Mouse (Mus musculus) liver, embryonic 12.5 days (tissue): ENCODE measurements at regions not wholly inside any gene's neighbourhood (a gene's known extent, or its start where the extent isn't known, plus 50 kb on each side); places are given as distances from the start of the nearest gene placed in this dataset.

Experiments
- ATAC-seq: fragments of 200-750 bp; cut with Nextera tagmentation; 2 replicates; pipeline ENCODE4 v1.8.0; 2017; ENCODE audit warnings: moderate number of reproducible peaks, mild to moderate bottlenecking, moderate library complexity
- H3K27ac ChIP-seq: fragments of 300-500 bp; sonication (generic); 2 replicates; pipeline ENCODE4 v1.5.1; 2016; ENCODE audit warnings: mild to moderate bottlenecking
- H3K27me3 ChIP-seq: fragments of 300-500 bp; sonication (generic); replicated peaks from 2 replicates; pipeline ENCODE4 v1.6.1; 2016; ENCODE audit warnings: mild to moderate bottlenecking, moderate library complexity
- H3K36me3 ChIP-seq: fragments of 300-500 bp; sonication (generic); 2 replicates; pipeline ENCODE4 v1.6.1; 2016; ENCODE audit warnings: mild to moderate bottlenecking, moderate library complexity
- H3K4me1 ChIP-seq: fragments of 300-500 bp; sonication (generic); 2 replicates; pipeline ENCODE4 v1.6.1; 2016
- H3K4me2 ChIP-seq: fragments of 300-500 bp; sonication (generic); 2 replicates; pipeline ENCODE4 v1.6.1; 2016; ENCODE audit warnings: mild to moderate bottlenecking, moderate library complexity
- H3K4me3 ChIP-seq: fragments of 300-500 bp; sonication (generic); 2 replicates; pipeline ENCODE4 v1.5.1; 2016; ENCODE audit warnings: mild to moderate bottlenecking, moderate library complexity
- H3K9ac ChIP-seq: fragments of 300-500 bp; sonication (generic); 2 replicates; pipeline ENCODE4 v1.6.1; 2016; ENCODE audit warnings: mild to moderate bottlenecking, moderate library complexity
- H3K9me3 ChIP-seq: fragments of 300-500 bp; sonication (generic); replicated peaks from 2 replicates; pipeline ENCODE4 v1.6.1; 2016; ENCODE audit warnings: mild to moderate bottlenecking, moderate library complexity
- WGBS: fragments of 180-500 bp; shearing (Covaris S2); methylation state at CpG from one replicate; pipeline ENCODE4 v1.1.7; 2016; ENCODE audit not compliant: insufficient replicate concordance; 5-methylcytosine and 5-hydroxymethylcytosine counted together

DNA sequence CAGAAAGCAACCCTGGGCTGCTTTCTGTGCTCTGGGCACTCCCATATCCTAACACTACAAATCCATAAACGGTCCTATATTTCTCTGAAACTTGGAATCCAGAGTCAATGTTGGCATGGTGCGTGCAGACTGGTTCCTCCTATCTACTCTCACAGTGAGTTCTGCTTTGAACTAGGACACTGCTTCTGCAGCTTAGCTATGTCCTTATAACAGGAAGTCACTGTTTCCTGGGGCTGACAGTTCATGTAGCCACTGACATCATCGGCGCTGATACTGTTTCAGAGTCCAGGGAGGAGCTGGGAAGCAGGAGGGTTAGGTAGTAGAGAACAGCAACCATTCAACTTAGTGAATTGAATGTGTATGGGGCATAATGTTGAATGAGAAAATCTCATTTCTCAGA lies 948.6 kb downstream of the Synb start:
- 0 out of 2 replicates have a peak, but pooled peaks have one; percentile 37 for ATAC-seq
- H3K27ac ChIP-seq: no peak overlapping the region
- no peaks in the 10 kb centered on the region for H3K27me3 ChIP-seq
- WGBS: 23% methylated on average over 4 of the region's 4 CpGs
- H3K9ac ChIP-seq: no peak overlapping the region
- no peak overlapping the region for H3K4me2 ChIP-seq
- H3K4me1 ChIP-seq: no peaks in the 10 kb centered on the region
- no peaks in the 10 kb centered on the region for H3K9me3 ChIP-seq
- H3K36me3 ChIP-seq: no peaks in the 10 kb centered on the region
- no peak overlapping the region for H3K4me3 ChIP-seq

DNA sequence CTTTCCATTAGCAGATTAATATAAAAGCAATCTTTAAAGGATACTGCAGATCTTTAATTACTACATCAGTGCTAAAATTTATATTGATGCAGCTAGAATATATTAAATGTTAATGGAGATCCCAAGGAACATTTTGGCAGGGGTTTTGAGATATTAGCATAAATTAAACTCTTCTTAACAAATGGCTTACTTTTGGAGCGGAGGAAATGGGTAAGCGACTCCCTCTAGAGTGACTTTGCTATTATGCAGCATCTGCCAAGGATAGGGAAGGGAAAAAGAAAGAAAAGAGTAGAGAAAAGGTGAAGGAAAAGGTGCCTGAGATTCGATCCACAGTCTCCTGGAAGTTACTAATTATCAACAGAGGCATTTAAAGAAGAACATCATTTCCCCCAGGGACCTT lies 949.4 kb downstream of the Synb start:
- Histone ChIP-seq H3K4me3 (no peak overlapping the region), H3K4me1 (no peaks in the 10 kb centered on the region), H3K27ac (no peak overlapping the region), H3K27me3 (no peaks in the 10 kb centered on the region), H3K9me3 (no peaks in the 10 kb centered on the region), H3K4me2 (no peak overlapping the region), H3K36me3 (no peaks in the 10 kb centered on the region), H3K9ac (no peak overlapping the region)
- ATAC-seq: no peak
- 58% methylated on average over 3 of the region's 3 CpGs for WGBS

DNA sequence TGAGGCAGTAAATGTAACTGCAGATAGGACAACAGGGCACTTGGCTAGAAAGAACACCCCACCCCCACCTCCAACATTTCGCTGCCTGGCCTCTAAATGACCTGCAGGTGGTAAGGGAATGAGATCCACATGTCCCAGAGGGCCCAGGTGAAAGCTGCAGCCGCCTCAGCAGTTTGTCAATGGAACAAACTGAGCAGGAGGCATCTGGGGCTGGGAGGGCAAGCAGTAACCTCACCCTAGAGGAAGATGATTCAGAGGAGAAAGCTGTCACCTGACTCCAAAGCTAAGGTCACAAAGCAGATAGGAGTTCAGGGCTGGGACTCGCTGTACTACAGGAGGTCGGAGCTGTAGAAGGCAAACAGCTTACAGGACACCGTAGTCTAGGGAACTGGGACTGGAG lies 955.7 kb downstream of the Synb start:
- ATAC-seq: no peak
- no peak overlapping the region for H3K4me3 ChIP-seq
- no peaks in the 10 kb centered on the region for H3K27me3 ChIP-seq
- H3K9me3 ChIP-seq: no peaks in the 10 kb centered on the region
- H3K9ac ChIP-seq: no peak overlapping the region
- no peaks in the 10 kb centered on the region for H3K4me1 ChIP-seq
- H3K36me3 ChIP-seq: no peaks in the 10 kb centered on the region
- no peak overlapping the region for H3K4me2 ChIP-seq
- 43% methylated on average over 5 of the region's 5 CpGs for WGBS
- H3K27ac ChIP-seq: no peak overlapping the region

DNA sequence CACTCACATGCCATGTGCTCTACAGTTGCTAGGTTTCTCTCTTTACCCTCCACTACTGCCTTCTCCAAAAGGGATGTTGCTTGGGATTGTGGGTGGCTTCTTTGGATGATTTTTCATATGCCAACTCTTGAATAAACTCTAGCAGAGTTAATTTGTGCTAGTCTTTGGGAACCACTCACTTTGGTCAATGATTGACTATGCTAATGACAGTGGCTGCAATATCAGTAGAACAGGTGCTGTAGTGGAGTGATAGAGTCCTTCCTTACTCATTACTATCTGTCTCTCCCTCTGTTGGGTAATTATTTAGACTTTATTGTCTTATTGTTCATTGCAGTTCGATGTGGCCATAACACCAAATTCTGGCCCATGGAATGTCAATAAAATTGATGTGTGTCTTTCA lies 969.0 kb downstream of the Synb start:
- Histone ChIP-seq H3K27me3 (no peaks in the 10 kb centered on the region), H3K4me1 (no peaks in the 10 kb centered on the region), H3K36me3 (no peaks in the 10 kb centered on the region), H3K27ac (no peak overlapping the region), H3K4me3 (no peak overlapping the region), H3K4me2 (no peak overlapping the region), H3K9ac (no peak overlapping the region), H3K9me3 (no peaks in the 10 kb centered on the region)
- WGBS: 76% methylated on average over 1 of the region's 1 CpGs
- no peak for ATAC-seq

DNA sequence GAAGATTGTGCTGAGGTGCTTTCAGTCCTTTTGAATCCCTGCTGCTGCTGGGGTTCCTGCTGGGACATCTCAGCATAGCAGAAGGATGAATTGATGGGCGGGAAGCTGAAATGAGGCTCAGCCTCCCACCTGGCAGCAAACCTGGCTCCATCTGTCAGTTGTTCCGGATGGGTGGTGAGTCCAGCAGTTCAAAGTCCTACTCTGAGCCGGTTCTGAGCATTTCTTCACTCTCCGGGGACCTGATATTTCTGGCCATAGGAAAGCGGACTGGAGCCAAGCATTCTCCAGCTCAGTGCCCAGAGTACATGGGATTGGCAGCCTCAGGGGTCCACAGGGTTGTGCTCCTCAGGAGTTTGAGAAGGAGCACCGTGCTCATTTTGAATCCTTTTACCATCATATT lies 971.1 kb downstream of the Synb start:
- Histone ChIP-seq H3K27me3 (no peaks in the 10 kb centered on the region), H3K9me3 (no peaks in the 10 kb centered on the region), H3K27ac (no peak overlapping the region), H3K4me1 (no peaks in the 10 kb centered on the region), H3K4me2 (no peak overlapping the region), H3K9ac (no peak overlapping the region), H3K36me3 (no peaks in the 10 kb centered on the region), H3K4me3 (no peak overlapping the region)
- ATAC-seq: no peak
- 54% methylated on average over 6 of the region's 6 CpGs for WGBS

DNA sequence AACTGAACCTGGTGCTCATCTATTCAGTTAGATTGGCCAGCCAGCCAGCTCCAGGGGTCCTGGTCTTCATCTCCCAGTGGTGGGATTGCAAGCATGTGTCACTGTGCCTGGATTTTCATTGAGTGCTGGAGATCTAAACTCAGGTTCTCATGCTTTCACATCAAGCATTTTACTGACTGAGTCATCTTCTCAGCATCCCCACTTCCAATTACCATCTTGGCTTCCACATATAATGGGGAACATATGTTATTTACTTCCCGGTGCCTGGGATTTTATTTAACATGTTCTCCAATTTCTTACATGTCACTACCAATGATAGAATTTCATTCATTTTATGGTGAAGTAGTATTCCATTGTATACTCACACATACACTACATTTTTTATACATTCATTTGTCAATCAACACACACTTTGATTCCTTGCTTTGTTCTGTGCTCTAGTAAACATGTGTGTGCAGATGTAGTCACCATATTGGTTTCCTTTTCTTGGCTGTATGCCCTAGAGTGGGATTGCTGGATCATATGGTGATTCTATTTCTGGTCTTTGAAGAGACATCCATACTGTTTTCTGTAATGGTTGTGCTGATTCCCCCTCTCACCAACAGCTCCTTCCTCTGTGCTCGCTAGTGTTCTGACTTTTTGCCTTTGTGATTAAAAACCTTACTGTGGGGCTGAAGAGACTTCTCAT lies 986.0 kb downstream of the Synb start:
- H3K4me1 ChIP-seq: no peaks in the 10 kb centered on the region
- H3K27me3 ChIP-seq: no peaks in the 10 kb centered on the region
- no peaks in the 10 kb centered on the region for H3K36me3 ChIP-seq
- no peak for ATAC-seq
- H3K4me2 ChIP-seq: no peak overlapping the region
- H3K27ac ChIP-seq: no peak overlapping the region
- WGBS: 74% methylated on average over 2 of the region's 2 CpGs
- no peaks in the 10 kb centered on the region for H3K9me3 ChIP-seq
- H3K9ac ChIP-seq: no peak overlapping the region
- no peak overlapping the region for H3K4me3 ChIP-seq

DNA sequence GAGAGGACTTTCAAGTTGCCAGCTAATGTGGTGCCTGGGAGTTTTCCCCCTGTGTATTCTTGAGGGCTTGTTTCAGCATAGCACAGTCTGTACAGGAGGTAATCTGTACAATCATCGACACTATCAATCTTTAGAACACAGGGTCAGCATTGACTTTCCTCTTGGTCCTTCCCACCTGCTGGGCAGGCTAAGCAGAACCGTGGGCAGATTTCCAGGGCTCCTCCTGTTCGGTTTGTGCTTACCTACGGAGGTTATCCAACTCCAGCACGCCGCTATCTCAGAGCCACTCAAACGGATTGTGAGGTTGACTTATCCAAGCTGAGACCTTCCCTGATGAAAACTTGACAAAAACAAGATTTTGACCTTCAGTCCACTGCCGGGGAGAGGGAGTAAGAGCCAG lies 988.9 kb downstream of the Synb start:
- Histone ChIP-seq H3K9ac (no peak overlapping the region), H3K27ac (no peak overlapping the region), H3K9me3 (no peaks in the 10 kb centered on the region), H3K4me2 (no peak overlapping the region), H3K4me1 (no peaks in the 10 kb centered on the region), H3K4me3 (no peak overlapping the region), H3K36me3 (no peaks in the 10 kb centered on the region), H3K27me3 (no peaks in the 10 kb centered on the region)
- 62% methylated on average over 8 of the region's 8 CpGs for WGBS
- no peak for ATAC-seq

DNA sequence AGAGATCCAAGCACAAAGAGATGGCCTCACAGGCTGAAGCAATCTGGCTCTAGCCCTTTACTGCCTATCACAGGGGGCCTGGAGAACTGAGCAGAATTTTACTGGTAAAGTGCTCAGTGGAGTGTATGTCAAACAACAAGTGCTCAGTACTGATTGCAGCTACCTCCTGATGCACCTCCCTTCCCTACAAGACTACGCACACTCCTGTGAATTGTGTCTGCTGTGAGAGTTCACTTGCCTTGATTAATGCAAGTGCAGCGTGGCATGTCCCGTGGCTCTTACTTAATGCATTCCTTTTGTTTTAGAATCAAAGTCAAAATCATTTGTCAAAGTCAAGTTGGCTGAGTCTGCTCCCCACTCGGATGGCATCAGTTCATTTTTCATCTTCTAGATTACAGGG lies 992.4 kb downstream of the Synb start:
- no peak for ATAC-seq
- H3K4me2 ChIP-seq: no peak overlapping the region
- no peak overlapping the region for H3K4me3 ChIP-seq
- no peaks in the 10 kb centered on the region for H3K27me3 ChIP-seq
- no peaks in the 10 kb centered on the region for H3K9me3 ChIP-seq
- no peak overlapping the region for H3K27ac ChIP-seq
- no peaks in the 10 kb centered on the region for H3K4me1 ChIP-seq
- no peak overlapping the region for H3K9ac ChIP-seq
- 65% methylated on average over 4 of the region's 4 CpGs for WGBS
- no peaks in the 10 kb centered on the region for H3K36me3 ChIP-seq

DNA sequence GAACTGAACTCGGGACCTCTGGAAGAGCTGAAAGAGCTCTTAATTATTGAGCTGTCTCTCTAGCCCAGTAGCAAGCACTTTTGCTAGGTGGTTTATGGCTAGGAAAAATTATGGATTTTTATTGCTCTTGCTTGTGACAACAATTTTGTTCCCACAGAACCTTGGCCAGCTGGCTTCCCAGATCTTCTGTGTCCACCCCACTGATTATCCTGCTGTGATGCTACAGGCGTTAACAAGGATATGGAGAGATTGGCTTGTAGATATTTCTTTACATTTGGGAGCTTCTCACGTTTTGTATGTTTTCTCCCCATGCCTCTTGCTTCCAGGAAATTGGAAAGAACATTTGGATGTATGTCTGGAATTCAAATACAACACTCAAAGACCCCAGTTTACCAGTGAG lies 1008.6 kb downstream of the Synb start:
- no peak overlapping the region for H3K27ac ChIP-seq
- no peaks in the 10 kb centered on the region for H3K4me1 ChIP-seq
- H3K9ac ChIP-seq: no peak overlapping the region
- no peaks in the 10 kb centered on the region for H3K36me3 ChIP-seq
- 44% methylated on average over 3 of the region's 3 CpGs for WGBS
- peaks cover 7% of the 10 kb centered on the region; the same call in 1 of the 2 replicates for H3K9me3 ChIP-seq
- ATAC-seq: no peak
- H3K4me2 ChIP-seq: no peak overlapping the region
- no peaks in the 10 kb centered on the region for H3K27me3 ChIP-seq
- no peak overlapping the region for H3K4me3 ChIP-seq

DNA sequence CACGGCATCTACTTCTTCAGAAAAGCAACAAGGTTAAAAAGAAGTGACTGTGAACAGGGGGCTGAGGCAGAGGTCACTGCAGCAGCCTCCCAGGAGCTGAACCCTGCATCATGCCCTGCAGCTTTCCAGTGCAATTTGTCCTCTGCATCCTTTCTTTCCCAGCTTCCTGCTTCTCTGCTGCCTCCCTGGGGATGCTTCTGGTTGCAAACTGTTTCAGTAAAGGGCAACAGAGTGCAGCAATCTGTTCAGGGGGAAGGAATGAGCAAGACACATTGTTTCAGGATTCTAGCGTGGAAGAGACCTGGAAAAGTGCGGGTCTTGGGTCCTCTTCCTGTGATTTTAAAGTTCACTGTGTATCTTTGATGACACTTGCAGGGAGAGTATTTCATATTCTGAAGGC lies 1032.7 kb downstream of the Synb start:
- H3K9me3 ChIP-seq: no peaks in the 10 kb centered on the region
- no peak overlapping the region for H3K9ac ChIP-seq
- ATAC-seq: no peak
- H3K4me2 ChIP-seq: no peak overlapping the region
- no peak overlapping the region for H3K4me3 ChIP-seq
- H3K36me3 ChIP-seq: no peaks in the 10 kb centered on the region
- 52% methylated on average over 3 of the region's 3 CpGs for WGBS
- no peak overlapping the region for H3K27ac ChIP-seq
- no peaks in the 10 kb centered on the region for H3K27me3 ChIP-seq
- H3K4me1 ChIP-seq: no peaks in the 10 kb centered on the region

DNA sequence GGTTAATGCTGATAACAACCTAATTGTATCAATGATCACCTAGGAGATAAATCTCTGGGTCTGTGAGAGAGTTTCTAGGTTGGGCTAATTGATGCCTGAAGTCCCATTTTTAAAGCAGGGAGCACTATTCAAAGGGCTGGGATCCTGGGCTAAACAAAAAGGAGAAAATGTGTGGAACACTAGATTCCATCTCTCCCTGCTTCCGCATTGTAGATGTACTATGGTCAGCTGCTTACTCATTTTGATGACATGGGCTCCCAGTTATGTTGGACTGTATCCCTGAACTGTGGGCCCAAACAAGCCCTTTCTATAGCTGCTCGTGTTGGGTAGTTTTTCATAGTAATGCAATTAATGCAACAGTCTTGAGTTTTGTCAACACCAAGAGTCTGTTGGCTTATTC lies 1047.1 kb downstream of the Synb start:
- Histone ChIP-seq H3K27me3 (no peaks in the 10 kb centered on the region), H3K27ac (no peak overlapping the region), H3K9me3 (no peaks in the 10 kb centered on the region), H3K4me1 (no peaks in the 10 kb centered on the region), H3K4me2 (no peak overlapping the region), H3K4me3 (no peak overlapping the region), H3K9ac (no peak overlapping the region), H3K36me3 (no peaks in the 10 kb centered on the region)
- WGBS: 62% methylated on average over 2 of the region's 2 CpGs
- ATAC-seq: no peak

DNA sequence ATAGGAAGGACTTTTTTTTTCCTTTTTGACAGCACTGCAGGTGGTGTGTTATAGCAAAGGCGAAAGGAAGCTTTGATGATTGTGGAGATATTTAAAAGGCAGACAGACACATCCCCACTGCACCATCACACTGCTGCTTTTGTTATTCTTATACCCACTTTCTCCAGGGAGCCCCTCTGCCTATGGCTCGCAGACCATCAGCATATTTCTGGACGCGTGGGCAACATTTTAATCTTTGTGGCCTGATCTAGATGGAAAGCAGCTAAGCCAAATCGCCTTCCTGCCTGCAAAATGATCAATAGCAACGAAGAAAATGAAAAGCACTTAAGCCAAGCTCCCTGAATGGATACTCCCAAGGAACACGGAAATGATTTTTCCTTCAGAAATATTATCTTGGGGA lies 1054.0 kb downstream of the Synb start:
- WGBS: 64% methylated on average over 7 of the region's 7 CpGs
- no peaks in the 10 kb centered on the region for H3K27me3 ChIP-seq

DNA sequence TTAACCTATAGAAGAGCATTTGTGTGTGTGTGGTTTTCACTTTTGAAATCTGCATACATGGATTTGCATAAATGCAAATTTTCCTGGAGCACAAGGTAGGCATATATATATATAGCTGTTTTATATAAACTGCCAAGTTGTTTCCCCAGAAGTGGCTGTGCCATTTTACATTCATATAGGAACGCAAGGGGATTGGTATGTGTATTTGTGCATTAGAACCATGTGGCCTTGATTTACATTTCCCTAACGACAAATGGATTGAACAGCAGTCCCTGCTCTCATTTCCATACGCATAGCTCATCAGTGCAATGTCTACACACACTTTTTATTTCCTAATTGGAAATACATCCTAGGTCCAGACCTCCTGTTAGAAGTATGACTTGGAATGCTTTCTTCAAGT lies 1069.9 kb downstream of the Synb start:
- Histone ChIP-seq H3K4me2 (no peak overlapping the region), H3K4me1 (no peaks in the 10 kb centered on the region), H3K27ac (no peak overlapping the region), H3K9me3 (no peaks in the 10 kb centered on the region), H3K36me3 (no peaks in the 10 kb centered on the region), H3K9ac (no peak overlapping the region), H3K27me3 (no peaks in the 10 kb centered on the region), H3K4me3 (no peak overlapping the region)
- WGBS: 59% methylated on average over 3 of the region's 3 CpGs
- ATAC-seq: no peak

More for the DNA sequence above, 1054.0 kb downstream of the Synb start:
- H3K4me1 ChIP-seq: no peaks in the 10 kb centered on the region
- no peak overlapping the region for H3K9ac ChIP-seq
- no peak for ATAC-seq
- no peaks in the 10 kb centered on the region for H3K36me3 ChIP-seq
- no peak overlapping the region for H3K4me2 ChIP-seq
- no peak overlapping the region for H3K27ac ChIP-seq
- H3K4me3 ChIP-seq: no peak overlapping the region
- 0 out of 2 replicates have a peak, but pooled peaks cover 3% of the 10 kb centered on the region for H3K9me3 ChIP-seq
